Mouse (Mus musculus) hindbrain, embryonic 15.5 days (tissue): ENCODE data around the gene Bdh1. TPM values are rescaled to one million over a fixed set of nuclear protein-coding genes. Genes with fewer than 3 reads are reported as not detected.
"Not testable (repeated sequence)": the region's sequence is repeated elsewhere in the genome, so short reads cannot be mapped to it uniquely, and the experiment has no call there.

ENCODE experiments used
- ATAC-seq: fragments of 200-750 bp; cut with Nextera tagmentation; 2 replicates; pipeline ENCODE4 v1.8.0; 2017; ENCODE audit warnings: low read depth, moderate number of reproducible peaks, moderate TSS enrichment; ENCODE audit not compliant: low FRiP score
- H3K27ac ChIP-seq: fragments of 300-500 bp; sonication (generic); replicated peaks from 2 replicates; pipeline ENCODE4 v1.5.1; 2015; ENCODE audit warnings: mild to moderate bottlenecking, inconsistent platforms
- H3K27me3 ChIP-seq: fragments of 300-500 bp; sonication (generic); 2 replicates; pipeline ENCODE4 v1.6.1; 2015; ENCODE audit warnings: control low read depth, inconsistent platforms
- H3K36me3 ChIP-seq: fragments of 300-500 bp; sonication (generic); 2 replicates; pipeline ENCODE4 v1.6.1; 2015; ENCODE audit warnings: control low read depth, inconsistent platforms
- H3K4me1 ChIP-seq: fragments of 300-500 bp; sonication (generic); replicated peaks from 2 replicates; pipeline ENCODE4 v1.6.1; 2015; ENCODE audit warnings: control low read depth, inconsistent platforms
- H3K4me2 ChIP-seq: fragments of 300-500 bp; sonication (generic); 2 replicates; pipeline ENCODE4 v1.6.1; 2015; ENCODE audit warnings: moderate library complexity, mild to moderate bottlenecking, inconsistent platforms
- H3K4me3 ChIP-seq: fragments of 300-500 bp; sonication (generic); 2 replicates; pipeline ENCODE4 v1.5.1; 2015; ENCODE audit warnings: mild to moderate bottlenecking, inconsistent platforms
- H3K9ac ChIP-seq: fragments of 300-500 bp; sonication (generic); 2 replicates; pipeline ENCODE4 v1.6.1; 2015; ENCODE audit warnings: inconsistent platforms
- H3K9me3 ChIP-seq: fragments of 300-500 bp; sonication (generic); 2 replicates; pipeline ENCODE4 v1.6.1; 2016; ENCODE audit warnings: control low read depth, inconsistent platforms
- WGBS: fragments of 180-500 bp; shearing (Covaris S2); methylation state at CpG from one replicate; pipeline ENCODE4 v1.1.7; 2015; 5-methylcytosine and 5-hydroxymethylcytosine counted together
- polyA plus RNA-seq: library from polyadenylated mRNA; unstranded; fragments of >200 nt; fragmentation: Nextera tagmentation; extraction: Ambion mirVana; gene quantifications from 2 replicates; pipeline ENCODE4 v1.2.1, GENCODE M21; 2015

Gene Bdh1
- 123 and 125 TPM in 2 replicates for polyA plus RNA-seq

DNA sequence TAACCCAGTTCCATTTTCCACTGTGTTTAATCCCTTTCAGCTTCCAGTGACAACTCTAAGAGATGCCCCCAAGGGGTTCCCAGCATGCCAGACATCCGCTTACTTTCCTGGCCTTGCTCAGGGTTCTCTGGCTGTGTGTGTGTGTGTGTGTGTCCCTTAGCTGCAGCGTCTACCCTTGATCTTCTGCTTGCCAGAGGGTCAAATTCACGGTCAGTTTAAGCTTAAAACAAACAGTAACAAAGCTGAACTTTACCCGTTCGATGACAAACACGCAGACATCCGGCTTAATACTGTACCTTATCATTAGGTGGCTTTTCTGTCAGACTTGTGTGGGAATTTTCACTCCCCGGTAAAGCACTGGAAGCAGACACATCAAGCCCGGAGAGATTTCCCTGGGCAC, at the start of gene Bdh1:
Bdh1 (plus strand) TSS at position 281 of the 400 bp plus-strand sequence.
- Histone ChIP-seq H3K4me3 (no peak within 1 kb of the TSS), H3K4me2 (no peak within 1 kb of the TSS), H3K9me3 (no peaks in the 10 kb centered on the region), H3K9ac (no peak within 1 kb of the TSS), H3K27me3 (0 out of 2 replicates have a peak, but pooled peaks cover 3% of the 10 kb centered on the region), H3K4me1 (no peaks in the 10 kb centered on the region), H3K36me3 (no peaks in the 10 kb centered on the region), H3K27ac (no peak within 1 kb of the TSS)
- WGBS, result 67% methylated on average over 9 of the region's 9 CpGs
- ATAC-seq, result no peak

DNA sequence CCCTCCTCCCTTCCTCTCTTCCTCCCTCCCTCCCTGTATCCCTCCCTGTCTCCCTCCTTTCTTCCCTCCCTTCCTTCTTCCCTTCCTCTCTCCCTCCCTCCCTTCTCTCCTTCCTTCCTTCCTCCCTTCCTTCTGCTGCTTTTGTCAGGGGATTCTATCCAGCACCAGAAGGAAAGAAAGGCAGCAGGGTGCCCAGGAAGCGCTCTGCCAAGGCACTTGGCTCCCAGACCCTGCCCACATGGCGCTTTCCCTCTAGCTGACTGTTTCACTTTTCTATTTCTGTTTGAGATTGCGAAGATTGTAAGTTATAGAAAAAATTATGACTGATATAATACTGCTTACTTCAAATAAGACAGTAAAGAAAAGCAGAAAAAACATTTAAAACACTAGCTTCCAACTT, 49.8 kb upstream of the Bdh1 start:
- H3K36me3 ChIP-seq, H3K9ac ChIP-seq, H3K9me3 ChIP-seq, H3K27me3 ChIP-seq, H3K4me2 ChIP-seq, H3K4me1 ChIP-seq, H3K27ac ChIP-seq, ATAC-seq, H3K4me3 ChIP-seq: not testable (repeated sequence)
- 84% methylated on average over 3 of the region's 3 CpGs for WGBS

- not testable (repeated sequence) for H3K4me1 ChIP-seq, H3K4me3 ChIP-seq, H3K36me3 ChIP-seq, H3K27me3 ChIP-seq, H3K27ac ChIP-seq, H3K9ac ChIP-seq, ATAC-seq, H3K9me3 ChIP-seq, H3K4me2 ChIP-seq
- 89% methylated on average over 4 of the region's 4 CpGs for WGBS
These were observed 46.0 kb upstream of the Bdh1 start for GRCm38 (mm10) chr16:31375877-31376582.

GRCm38 (mm10) chr16:31388269-31388668, 33.8 kb upstream of the Bdh1 start:
- H3K36me3 ChIP-seq, H3K4me3 ChIP-seq, H3K4me2 ChIP-seq, ATAC-seq, H3K9me3 ChIP-seq, H3K27me3 ChIP-seq, H3K9ac ChIP-seq, H3K4me1 ChIP-seq, H3K27ac ChIP-seq: not testable (repeated sequence)
- WGBS, result 64% methylated on average over 3 of the region's 3 CpGs

DNA sequence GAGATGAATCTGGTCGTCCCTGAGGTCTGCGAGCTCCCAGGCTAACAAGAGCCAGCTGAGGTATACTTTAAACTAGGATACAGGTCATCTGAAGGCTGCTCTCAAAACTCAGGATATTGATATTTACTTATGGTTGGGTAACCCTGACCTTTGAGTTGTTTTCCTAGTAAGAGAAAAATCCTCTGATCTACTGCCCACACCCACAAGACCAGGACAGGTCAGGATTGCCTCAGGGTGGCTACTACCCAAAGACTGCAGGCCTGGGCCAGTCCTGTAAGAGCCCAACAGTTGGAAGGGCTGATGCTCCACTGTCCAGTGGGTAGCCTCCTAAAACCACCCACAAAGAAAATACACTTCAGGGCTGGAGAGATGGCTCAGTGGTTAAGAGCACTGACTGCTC, 22.8 kb upstream of the Bdh1 start:
- no peak for ATAC-seq
- Histone ChIP-seq H3K27me3 (no peaks in the 10 kb centered on the region), H3K4me2 (no peak overlapping the region), H3K4me3 (no peak overlapping the region), H3K27ac (no peak overlapping the region), H3K9ac (no peak overlapping the region), H3K9me3 (no peaks in the 10 kb centered on the region), H3K36me3 (no peaks in the 10 kb centered on the region), H3K4me1 (no peaks in the 10 kb centered on the region)
- WGBS, result 77% methylated on average over 2 of the region's 2 CpGs

GRCm38 (mm10) chr16:31400908-31401692, 21.0 kb upstream of the Bdh1 start:
- no peak for ATAC-seq
- Histone ChIP-seq H3K4me3 (no peak overlapping the region), H3K36me3 (no peaks in the 10 kb centered on the region), H3K4me1 (no peaks in the 10 kb centered on the region), H3K9me3 (no peaks in the 10 kb centered on the region), H3K9ac (no peak overlapping the region), H3K27me3 (no peaks in the 10 kb centered on the region), H3K27ac (no peak overlapping the region), H3K4me2 (no peak overlapping the region)
- WGBS, result 94% methylated on average over 11 of the region's 11 CpGs

- Histone ChIP-seq H3K27ac (no peak overlapping the region), H3K4me1 (no peaks in the 10 kb centered on the region), H3K9ac (no peak overlapping the region), H3K27me3 (no peaks in the 10 kb centered on the region), H3K4me3 (no peak overlapping the region), H3K9me3 (no peaks in the 10 kb centered on the region), H3K36me3 (no peaks in the 10 kb centered on the region), H3K4me2 (no peak overlapping the region)
- 43% methylated on average over 8 of the region's 8 CpGs for WGBS
- no peak for ATAC-seq
These were observed 20.0 kb upstream of the Bdh1 start for GRCm38 (mm10) chr16:31402096-31402495.

GRCm38 (mm10) chr16:31403971-31404370, 18.1 kb upstream of the Bdh1 start:
- no peaks in the 10 kb centered on the region for H3K9me3 ChIP-seq
- no peaks in the 10 kb centered on the region for H3K27me3 ChIP-seq
- H3K4me2 ChIP-seq, result no peak overlapping the region
- no peak for ATAC-seq
- no peaks in the 10 kb centered on the region for H3K36me3 ChIP-seq
- 93% methylated on average over 4 of the region's 4 CpGs for WGBS
- no peak overlapping the region for H3K27ac ChIP-seq
- H3K4me1 ChIP-seq, result no peaks in the 10 kb centered on the region
- no peak overlapping the region for H3K9ac ChIP-seq
- no peak overlapping the region for H3K4me3 ChIP-seq

GRCm38 (mm10) chr16:31405040-31405439, 17.0 kb upstream of the Bdh1 start:
- Histone ChIP-seq H3K4me3 (no peak overlapping the region), H3K4me1 (no peaks in the 10 kb centered on the region), H3K36me3 (no peaks in the 10 kb centered on the region), H3K27me3 (no peaks in the 10 kb centered on the region), H3K9ac (no peak overlapping the region), H3K9me3 (no peaks in the 10 kb centered on the region), H3K27ac (no peak overlapping the region), H3K4me2 (no peak overlapping the region)
- 64% methylated on average over 1 of the region's 1 CpGs for WGBS
- ATAC-seq, result no peak

GRCm38 (mm10) chr16:31407872-31408271, 14.2 kb upstream of the Bdh1 start:
- no peaks in the 10 kb centered on the region for H3K9me3 ChIP-seq
- WGBS, result 80% methylated on average over 3 of the region's 3 CpGs
- H3K9ac ChIP-seq, result no peak overlapping the region
- H3K4me3 ChIP-seq, result no peak overlapping the region
- H3K4me1 ChIP-seq, result no peaks in the 10 kb centered on the region
- H3K27ac ChIP-seq, result no peak overlapping the region
- no peaks in the 10 kb centered on the region for H3K36me3 ChIP-seq
- H3K27me3 ChIP-seq, result no peaks in the 10 kb centered on the region
- H3K4me2 ChIP-seq, result no peak overlapping the region
- no peak for ATAC-seq

GRCm38 (mm10) chr16:31410969-31411368, 11.1 kb upstream of the Bdh1 start:
- no peak for ATAC-seq
- H3K36me3 ChIP-seq, result no peaks in the 10 kb centered on the region
- H3K27ac ChIP-seq, result no peak overlapping the region
- no peak overlapping the region for H3K4me3 ChIP-seq
- H3K4me2 ChIP-seq, result no peak overlapping the region
- H3K9ac ChIP-seq, result no peak overlapping the region
- no peaks in the 10 kb centered on the region for H3K9me3 ChIP-seq
- WGBS, result 88% methylated on average over 4 of the region's 4 CpGs
- no peaks in the 10 kb centered on the region for H3K4me1 ChIP-seq
- H3K27me3 ChIP-seq, result no peaks in the 10 kb centered on the region

GRCm38 (mm10) chr16:31412321-31412720, 9.8 kb upstream of the Bdh1 start:
- no peaks in the 10 kb centered on the region for H3K36me3 ChIP-seq
- no peaks in the 10 kb centered on the region for H3K4me1 ChIP-seq
- no peaks in the 10 kb centered on the region for H3K9me3 ChIP-seq
- ATAC-seq, result no peak
- no peak overlapping the region for H3K27ac ChIP-seq
- 70% methylated on average over 14 of the region's 14 CpGs for WGBS
- no peak overlapping the region for H3K4me2 ChIP-seq
- H3K4me3 ChIP-seq, result no peak overlapping the region
- H3K9ac ChIP-seq, result no peak overlapping the region
- H3K27me3 ChIP-seq, result no peaks in the 10 kb centered on the region
